Mouse (Mus musculus) limb, embryonic 12.5 days (tissue): ENCODE data around the gene Svep1. TPM values are rescaled to one million over a fixed set of nuclear protein-coding genes. Genes with fewer than 3 reads are reported as not detected.

Experiments
- ATAC-seq: fragments of 200-750 bp; cut with Nextera tagmentation; 2 replicates; pipeline ENCODE4 v1.8.0; 2017; ENCODE audit warnings: low read depth, moderate TSS enrichment; ENCODE audit not compliant: insufficient number of reproducible peaks, insufficient read depth, low FRiP score, low TSS enrichment
- H3K27ac ChIP-seq: fragments of 300-500 bp; sonication (generic); 2 replicates; pipeline ENCODE4 v1.5.1; 2016; ENCODE audit warnings: mild to moderate bottlenecking, moderate library complexity
- H3K27me3 ChIP-seq: fragments of 300-500 bp; sonication (generic); 2 replicates; pipeline ENCODE4 v1.6.1; 2016; ENCODE audit warnings: mild to moderate bottlenecking, moderate library complexity
- H3K36me3 ChIP-seq: fragments of 300-500 bp; sonication (generic); 2 replicates; pipeline ENCODE4 v1.6.1; 2016; ENCODE audit warnings: mild to moderate bottlenecking, moderate library complexity
- H3K4me1 ChIP-seq: fragments of 300-500 bp; sonication (generic); replicated peaks from 2 replicates; pipeline ENCODE4 v1.6.1; 2016
- H3K4me2 ChIP-seq: fragments of 300-500 bp; sonication (generic); 2 replicates; pipeline ENCODE4 v1.6.1; 2016; ENCODE audit warnings: mild to moderate bottlenecking, moderate library complexity
- H3K4me3 ChIP-seq: fragments of 300-500 bp; sonication (generic); replicated peaks from 2 replicates; pipeline ENCODE4 v1.5.1; 2016; ENCODE audit warnings: mild to moderate bottlenecking
- H3K9ac ChIP-seq: fragments of 300-500 bp; sonication (generic); replicated peaks from 2 replicates; pipeline ENCODE4 v1.6.1; 2016; ENCODE audit warnings: mild to moderate bottlenecking, moderate library complexity
- H3K9me3 ChIP-seq: fragments of 300-500 bp; sonication (generic); 2 replicates; pipeline ENCODE4 v1.6.1; 2016; ENCODE audit warnings: mild to moderate bottlenecking, moderate library complexity
- WGBS: fragments of 180-500 bp; shearing (Covaris S2); methylation state at CpG from one replicate; pipeline ENCODE4 v1.1.7; 2016; 5-methylcytosine and 5-hydroxymethylcytosine counted together
- polyA plus RNA-seq: library from polyadenylated mRNA; unstranded; fragments of >200 nt; fragmentation: Nextera tagmentation; extraction: Ambion mirVana; gene quantifications from 2 replicates; pipeline ENCODE4 v1.2.1, GENCODE M21; 2016

Gene Svep1
- polyA plus RNA-seq, 1 experiment from 2014 or later = 3.9 TPM

DNA sequence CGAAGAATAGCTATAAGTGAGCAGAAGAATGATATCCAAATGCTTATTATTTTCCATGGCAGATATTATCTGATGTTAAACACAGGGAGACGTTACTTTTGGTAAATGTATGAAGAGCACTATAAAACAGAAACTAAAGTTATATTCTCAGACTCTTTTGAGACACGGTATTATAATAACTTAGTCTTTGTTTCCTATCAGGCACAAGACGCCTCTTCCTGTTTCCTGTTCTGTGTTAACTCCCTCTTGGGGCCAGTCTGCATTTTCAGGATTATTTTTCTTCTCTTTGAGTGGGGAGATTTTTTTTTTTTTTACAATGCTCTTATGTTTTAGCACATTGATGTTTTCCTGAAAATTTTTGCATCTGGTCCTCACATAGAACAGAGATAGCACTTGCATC lies 120.5 kb downstream of the Svep1 start:
- H3K27me3 ChIP-seq = no peaks in the 10 kb centered on the region
- no peak overlapping the region for H3K9ac ChIP-seq
- H3K4me1 ChIP-seq = no peaks in the 10 kb centered on the region
- no peak for ATAC-seq
- H3K4me2 ChIP-seq = no peak overlapping the region
- H3K36me3 ChIP-seq = no peaks in the 10 kb centered on the region
- WGBS = 74% methylated on average over 4 of the region's 4 CpGs
- H3K27ac ChIP-seq = no peak overlapping the region
- no peaks in the 10 kb centered on the region for H3K9me3 ChIP-seq
- no peak overlapping the region for H3K4me3 ChIP-seq

DNA sequence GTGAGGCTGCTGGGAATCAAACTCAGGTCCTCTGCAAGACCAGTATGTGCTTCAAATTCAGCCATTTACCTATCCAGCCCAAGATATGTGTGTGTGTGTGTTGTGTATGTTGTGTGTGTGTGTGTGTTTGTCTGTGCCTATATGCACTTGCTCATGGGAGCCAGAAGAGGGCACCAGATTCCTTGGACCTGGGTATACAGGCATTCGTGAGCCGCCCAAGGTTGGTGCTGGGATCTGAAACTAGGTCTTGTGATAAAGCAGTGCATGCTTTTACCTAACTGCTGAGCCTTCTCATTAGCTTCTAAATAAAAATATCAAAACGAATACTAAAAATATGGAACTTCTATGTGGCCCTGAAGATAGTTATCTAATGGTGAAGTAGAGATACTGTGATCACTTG lies 121.3 kb downstream of the Svep1 start:
- no peak overlapping the region for H3K4me3 ChIP-seq
- 84% methylated on average over 3 of the region's 3 CpGs for WGBS
- no peak for ATAC-seq

DNA sequence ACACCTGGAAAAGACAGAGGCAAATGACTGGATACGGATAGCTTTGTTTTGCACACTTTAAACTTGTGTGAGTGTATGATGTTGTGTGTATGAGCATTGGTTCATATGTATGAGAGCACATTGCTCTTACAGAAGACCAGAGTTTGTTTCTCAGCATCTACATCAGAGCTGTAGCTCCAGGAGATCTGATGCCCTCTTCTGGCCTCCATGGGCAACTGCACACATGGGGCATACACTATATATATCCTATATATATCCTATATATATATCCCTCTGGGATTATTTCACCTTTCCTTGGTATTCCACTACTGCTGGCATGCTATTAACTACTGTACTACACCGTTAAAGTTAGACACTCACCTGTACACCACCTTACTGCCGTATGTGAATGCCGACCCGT lies 122.5 kb downstream of the Svep1 start:
- H3K9ac ChIP-seq = no peak overlapping the region
- H3K36me3 ChIP-seq = no peaks in the 10 kb centered on the region
- H3K4me1 ChIP-seq = no peaks in the 10 kb centered on the region
- 88% methylated on average over 5 of the region's 5 CpGs for WGBS
- no peak overlapping the region for H3K27ac ChIP-seq
- H3K9me3 ChIP-seq = no peaks in the 10 kb centered on the region
- H3K4me2 ChIP-seq = no peak overlapping the region
- no peak overlapping the region for H3K4me3 ChIP-seq
- H3K27me3 ChIP-seq = no peaks in the 10 kb centered on the region
- no peak for ATAC-seq

More for the DNA sequence above, 121.3 kb downstream of the Svep1 start:
- no peaks in the 10 kb centered on the region for H3K9me3 ChIP-seq
- H3K27me3 ChIP-seq = no peaks in the 10 kb centered on the region
- no peaks in the 10 kb centered on the region for H3K36me3 ChIP-seq
- H3K9ac ChIP-seq = no peak overlapping the region
- H3K4me1 ChIP-seq = no peaks in the 10 kb centered on the region
- H3K27ac ChIP-seq = no peak overlapping the region
- no peak overlapping the region for H3K4me2 ChIP-seq

DNA sequence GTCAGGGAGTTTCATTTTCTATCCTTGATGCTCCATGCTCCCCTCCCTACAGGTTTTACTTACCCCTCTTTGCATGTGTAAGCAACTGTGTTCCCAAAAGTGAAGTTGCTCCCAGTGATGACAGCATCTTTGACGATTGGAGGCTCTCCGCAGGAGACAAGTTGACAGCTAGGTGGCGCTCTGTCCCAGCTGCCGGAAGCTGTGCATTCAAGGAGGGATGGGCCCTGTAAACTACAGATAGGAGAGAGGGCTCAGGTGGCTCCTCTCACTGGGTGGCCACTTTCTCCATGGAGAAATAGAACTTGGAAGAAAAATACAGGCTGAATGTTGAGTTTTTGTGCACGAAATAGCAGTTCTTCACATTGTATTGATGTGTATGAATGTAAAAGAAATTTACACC lies 124.1 kb downstream of the Svep1 start:
- Histone ChIP-seq H3K36me3 (no peaks in the 10 kb centered on the region), H3K9ac (no peak overlapping the region), H3K27me3 (no peaks in the 10 kb centered on the region), H3K27ac (no peak overlapping the region), H3K9me3 (no peaks in the 10 kb centered on the region), H3K4me2 (no peak overlapping the region), H3K4me3 (no peak overlapping the region), H3K4me1 (no peaks in the 10 kb centered on the region)
- WGBS = 10% methylated on average over 5 of the region's 5 CpGs
- no peak for ATAC-seq

DNA sequence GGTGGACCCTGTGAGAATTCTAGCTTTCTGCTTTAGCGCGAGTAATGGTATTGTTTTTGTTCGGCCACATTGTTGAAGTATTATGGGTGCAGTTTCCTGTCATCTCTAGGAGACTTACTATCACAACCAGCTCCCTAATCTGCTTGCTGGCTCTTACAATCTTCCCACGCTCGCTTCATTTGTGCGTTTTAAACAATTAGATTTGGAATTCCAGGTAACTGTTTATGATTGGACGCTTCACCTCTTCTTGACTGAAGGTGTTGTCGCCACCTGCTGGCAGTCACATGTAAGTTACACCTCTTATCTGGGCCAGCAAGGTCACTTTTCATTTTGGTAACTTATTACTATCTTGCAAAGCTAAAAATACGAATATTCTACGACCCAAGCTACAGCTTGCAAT lies 127.0 kb downstream of the Svep1 start:
- Histone ChIP-seq H3K9me3 (no peaks in the 10 kb centered on the region), H3K4me3 (no peak overlapping the region), H3K4me1 (no peaks in the 10 kb centered on the region), H3K27me3 (no peaks in the 10 kb centered on the region), H3K36me3 (no peaks in the 10 kb centered on the region), H3K9ac (no peak overlapping the region), H3K4me2 (no peak overlapping the region), H3K27ac (no peak overlapping the region)
- WGBS = 29% methylated on average over 10 of the region's 10 CpGs
- no peak for ATAC-seq

DNA sequence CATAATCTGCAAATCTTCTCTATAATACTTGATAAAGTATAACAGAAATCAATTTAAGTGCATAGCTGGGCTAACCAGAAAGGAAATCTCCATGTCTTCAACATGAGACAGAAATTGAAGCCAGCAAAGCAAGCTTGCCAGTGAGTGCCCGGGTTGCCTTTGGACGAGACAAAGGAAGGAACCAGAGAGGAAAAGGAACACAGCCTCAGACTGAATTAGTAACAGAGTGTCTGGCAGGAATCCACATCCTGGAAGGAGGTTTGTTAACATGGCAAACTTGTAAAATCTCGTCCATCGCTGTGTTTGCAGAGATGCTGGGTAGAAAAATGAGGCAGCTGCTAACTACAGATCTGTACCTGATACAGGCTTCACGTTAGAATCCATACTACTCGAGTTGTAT lies 128.7 kb downstream of the Svep1 start:
- Histone ChIP-seq H3K27ac (no peak overlapping the region), H3K27me3 (no peaks in the 10 kb centered on the region), H3K4me3 (no peak overlapping the region), H3K4me1 (no peaks in the 10 kb centered on the region), H3K9me3 (no peaks in the 10 kb centered on the region), H3K4me2 (no peak overlapping the region), H3K9ac (no peak overlapping the region), H3K36me3 (no peaks in the 10 kb centered on the region)
- WGBS = 67% methylated on average over 6 of the region's 6 CpGs
- no peak for ATAC-seq

DNA sequence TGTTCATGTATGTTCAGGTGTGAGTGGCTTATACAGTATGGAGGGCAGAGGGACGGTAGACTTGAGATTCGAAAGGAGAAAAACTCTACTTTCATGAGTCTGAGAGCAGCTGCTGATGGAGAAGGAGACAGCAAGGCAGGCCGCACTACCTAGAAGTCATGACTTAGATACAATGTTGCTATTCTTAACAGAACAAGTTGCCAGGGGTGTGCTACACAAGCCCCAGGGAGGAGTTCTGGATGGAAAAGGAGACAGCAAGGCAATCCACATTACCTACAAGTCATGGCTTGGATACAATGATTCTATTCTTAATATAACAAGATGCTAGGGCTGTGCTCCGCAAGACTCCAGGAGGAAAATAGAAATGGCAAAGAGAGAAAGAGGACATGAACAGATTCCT lies 129.1 kb downstream of the Svep1 start:
- Histone ChIP-seq H3K4me3 (no peak overlapping the region), H3K9ac (no peak overlapping the region), H3K4me1 (no peaks in the 10 kb centered on the region), H3K4me2 (no peak overlapping the region), H3K27ac (no peak overlapping the region), H3K36me3 (no peaks in the 10 kb centered on the region), H3K9me3 (no peaks in the 10 kb centered on the region), H3K27me3 (no peaks in the 10 kb centered on the region)
- no peak for ATAC-seq
- 89% methylated on average over 4 of the region's 4 CpGs for WGBS

DNA sequence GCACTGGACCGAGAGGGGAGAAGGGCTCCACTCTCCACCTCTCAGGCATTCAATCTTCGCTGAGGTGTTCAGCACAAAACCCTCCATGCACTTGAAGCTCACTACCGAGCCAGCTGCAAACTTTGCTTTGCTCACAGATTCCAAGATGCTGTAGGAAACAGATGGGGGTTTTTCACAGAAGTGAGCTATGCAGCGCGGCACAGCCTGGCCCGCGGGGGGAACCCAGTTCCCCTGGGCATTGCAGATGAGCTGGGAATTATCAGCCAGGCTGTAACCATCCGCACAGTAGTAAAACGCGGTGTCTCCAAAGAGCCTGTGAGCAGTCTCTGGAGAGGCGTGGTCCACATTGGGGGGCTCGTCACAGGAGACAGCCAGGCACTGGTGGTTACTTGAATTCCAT lies 133.8 kb downstream of the Svep1 start:
- Histone ChIP-seq H3K36me3 (peaks cover 7% of the 10 kb centered on the region; the same call in 1 of the 2 replicates), H3K4me1 (no peaks in the 10 kb centered on the region), H3K4me2 (no peak overlapping the region), H3K9ac (no peak overlapping the region), H3K9me3 (no peaks in the 10 kb centered on the region), H3K27ac (no peak overlapping the region), H3K4me3 (no peak overlapping the region), H3K27me3 (no peaks in the 10 kb centered on the region)
- WGBS = 84% methylated on average over 12 of the region's 12 CpGs
- ATAC-seq = no peak

DNA sequence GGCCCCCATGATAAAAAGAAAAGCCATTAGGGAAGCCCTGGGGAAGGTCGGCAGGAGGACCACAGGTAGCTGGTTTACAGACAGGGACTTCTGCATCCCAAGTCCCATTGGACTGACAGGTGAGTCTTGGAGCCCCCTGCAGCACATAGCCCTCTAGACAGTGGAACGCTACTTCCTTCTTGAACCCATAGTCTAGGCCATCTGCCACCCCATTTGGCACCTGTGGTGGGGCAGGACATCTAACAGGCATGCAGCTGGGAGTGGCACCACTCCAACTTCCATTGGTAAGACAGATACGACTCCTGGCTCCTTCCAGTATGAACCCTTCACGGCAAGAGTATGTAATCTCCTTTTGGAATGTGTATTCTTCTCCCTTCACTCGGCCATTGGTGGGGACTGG lies 137.8 kb downstream of the Svep1 start:
- ATAC-seq = no peak
- no peak overlapping the region for H3K27ac ChIP-seq
- H3K9ac ChIP-seq = no peak overlapping the region
- H3K36me3 ChIP-seq = peaks cover 7% of the 10 kb centered on the region; the same call in 1 of the 2 replicates
- H3K27me3 ChIP-seq = no peaks in the 10 kb centered on the region
- H3K4me3 ChIP-seq = no peak overlapping the region
- no peak overlapping the region for H3K4me2 ChIP-seq
- no peaks in the 10 kb centered on the region for H3K9me3 ChIP-seq
- whole genome bisulfite sequencing = 89% methylated on average over 5 of the region's 5 CpGs
- H3K4me1 ChIP-seq = no peaks in the 10 kb centered on the region

DNA sequence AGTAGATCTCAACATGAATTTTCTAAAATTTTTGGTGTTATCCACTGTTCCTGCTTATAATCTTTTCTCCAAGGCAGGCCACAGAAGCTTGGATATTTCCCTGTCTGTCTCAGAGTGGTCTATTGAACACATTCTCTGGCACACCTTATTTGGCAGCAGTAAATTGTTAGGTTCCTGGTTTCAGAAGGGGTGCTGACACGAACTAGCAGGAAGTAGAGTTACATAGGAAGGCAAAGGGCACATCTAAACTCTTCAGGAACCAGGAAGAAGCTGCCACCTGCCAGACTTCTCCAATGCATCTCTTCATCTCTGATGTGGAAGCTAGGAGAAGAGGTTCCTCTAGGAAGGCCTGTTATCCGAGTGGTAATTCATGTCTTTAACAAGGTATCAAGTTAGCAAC lies 141.9 kb downstream of the Svep1 start:
- Histone ChIP-seq H3K27ac (no peak overlapping the region), H3K36me3 (peaks cover under 1% of the 10 kb centered on the region; the same call in 1 of the 2 replicates), H3K9ac (no peak overlapping the region), H3K4me3 (no peak overlapping the region), H3K4me2 (no peak overlapping the region), H3K9me3 (no peaks in the 10 kb centered on the region), H3K4me1 (no peaks in the 10 kb centered on the region), H3K27me3 (no peaks in the 10 kb centered on the region)
- 68% methylated on average over 2 of the region's 2 CpGs for WGBS
- no peak for ATAC-seq

DNA sequence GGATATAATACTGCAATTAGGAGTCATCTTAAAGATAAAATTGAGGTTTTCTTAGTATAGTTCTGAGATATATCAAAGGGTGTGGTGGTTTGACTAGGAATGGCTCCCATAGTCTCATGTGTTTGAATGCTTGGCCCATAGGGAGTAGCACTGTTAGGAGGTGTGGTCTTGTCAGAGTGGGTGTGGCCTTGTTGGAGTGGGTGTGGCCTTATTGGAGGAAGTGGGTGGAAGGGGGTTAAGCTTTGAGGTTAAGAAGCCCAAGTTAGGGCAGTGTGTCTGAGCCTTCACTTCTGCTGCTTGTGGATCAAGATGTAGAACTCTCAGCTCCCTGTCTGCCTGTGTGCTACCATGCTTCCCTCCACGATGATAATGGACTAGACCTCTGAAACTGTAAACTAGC lies 143.7 kb downstream of the Svep1 start:
- Histone ChIP-seq H3K27ac (no peak overlapping the region), H3K27me3 (no peaks in the 10 kb centered on the region), H3K4me1 (no peaks in the 10 kb centered on the region), H3K9me3 (no peaks in the 10 kb centered on the region), H3K4me2 (no peak overlapping the region), H3K4me3 (no peak overlapping the region), H3K36me3 (no peaks in the 10 kb centered on the region), H3K9ac (no peak overlapping the region)
- 97% methylated on average over 1 of the region's 1 CpGs for WGBS
- ATAC-seq = no peak

DNA sequence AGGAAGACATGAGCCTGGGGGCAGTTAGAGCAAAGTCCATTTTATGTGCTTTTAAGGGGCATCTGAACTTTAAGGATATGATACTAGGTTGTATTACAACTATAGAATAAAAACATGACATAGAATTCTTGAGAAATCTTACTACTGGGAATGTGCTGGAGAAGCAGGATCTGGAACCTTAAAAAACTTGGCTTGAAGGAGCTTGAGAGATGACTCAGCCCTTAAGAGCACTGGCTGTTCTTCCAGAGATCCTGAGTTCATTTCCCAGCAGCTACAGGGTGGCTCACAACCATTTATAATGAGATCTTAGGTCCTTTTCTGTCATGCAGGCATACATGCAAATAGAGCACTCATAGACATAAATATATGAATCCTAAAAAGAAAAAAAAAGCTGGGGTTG lies 151.0 kb downstream of the Svep1 start:
- no peak overlapping the region for H3K4me2 ChIP-seq
- H3K9ac ChIP-seq = no peak overlapping the region
- no peak overlapping the region for H3K4me3 ChIP-seq
- H3K36me3 ChIP-seq = no peaks in the 10 kb centered on the region
- no peaks in the 10 kb centered on the region for H3K27me3 ChIP-seq
- no peak for ATAC-seq
- H3K27ac ChIP-seq = no peak overlapping the region
- 0 out of 2 replicates have a peak, but pooled peaks cover 4% of the 10 kb centered on the region for H3K4me1 ChIP-seq
- no peaks in the 10 kb centered on the region for H3K9me3 ChIP-seq
